Mouse (Mus musculus): ENCODE measurements around the gene Arid5b.

The Arid5b gene

DNA sequence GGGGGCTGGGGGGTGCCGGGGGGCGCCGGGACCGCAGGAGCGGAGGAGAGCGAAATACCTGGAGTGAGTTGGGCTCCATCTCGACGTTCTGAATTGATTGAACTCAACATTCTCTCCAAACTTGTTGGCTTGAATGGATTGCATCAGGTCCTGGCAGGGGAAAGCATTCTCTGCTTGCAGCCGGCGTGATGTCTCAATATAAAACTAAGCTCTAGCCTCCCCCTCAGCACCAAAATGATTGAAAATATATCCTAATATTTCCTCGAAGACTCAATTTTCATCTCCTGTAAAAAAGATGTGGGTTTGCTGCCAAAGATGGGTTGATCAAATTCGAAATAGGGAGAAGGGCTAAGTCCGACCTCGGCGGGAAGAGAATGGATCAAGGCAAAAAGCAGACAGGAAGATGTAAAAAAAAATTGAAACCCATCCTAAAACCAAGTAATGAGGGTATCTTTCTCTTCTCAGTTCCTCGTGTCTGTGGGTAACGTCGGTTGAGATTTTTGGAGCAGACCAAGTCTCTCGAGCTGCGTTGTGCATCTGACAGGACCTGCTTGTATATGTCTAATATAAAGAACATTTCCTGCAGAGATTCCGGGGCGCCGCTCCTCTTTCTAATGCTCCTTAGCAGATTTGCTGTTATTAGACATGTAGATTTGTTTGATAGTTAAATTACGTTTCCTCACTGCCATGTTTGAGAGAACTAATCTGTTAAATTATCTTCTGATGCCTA is at the start of gene Arid5b:
Arid5b (minus strand) TSS at position 109 of the 730 bp plus-strand sequence.
- no peak for DNase-seq (ENCODE audit: low read depth, low spot score)

DNA sequence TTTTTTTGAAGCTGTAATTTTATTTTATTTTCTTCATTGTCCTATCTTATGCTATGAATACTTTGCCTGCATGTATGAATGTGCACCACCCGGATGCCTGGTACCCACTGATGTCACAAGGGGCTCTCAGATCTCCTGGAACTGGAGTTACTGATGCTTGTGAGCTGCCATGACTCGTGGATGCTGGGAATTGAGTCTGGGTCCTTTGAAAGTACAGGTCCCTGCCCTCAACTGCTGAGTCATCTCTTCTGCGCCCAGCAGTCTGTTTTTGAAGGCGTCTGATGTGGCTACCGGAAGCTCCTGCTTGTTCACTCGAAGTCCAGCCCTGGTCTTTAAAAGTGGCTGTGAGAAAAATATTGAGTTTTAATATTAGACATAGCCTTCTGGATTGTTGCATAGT is 46.8 kb upstream of the Arid5b start:
- no peak for DNase-seq (ENCODE audit: low read depth, low spot score)

DNA sequence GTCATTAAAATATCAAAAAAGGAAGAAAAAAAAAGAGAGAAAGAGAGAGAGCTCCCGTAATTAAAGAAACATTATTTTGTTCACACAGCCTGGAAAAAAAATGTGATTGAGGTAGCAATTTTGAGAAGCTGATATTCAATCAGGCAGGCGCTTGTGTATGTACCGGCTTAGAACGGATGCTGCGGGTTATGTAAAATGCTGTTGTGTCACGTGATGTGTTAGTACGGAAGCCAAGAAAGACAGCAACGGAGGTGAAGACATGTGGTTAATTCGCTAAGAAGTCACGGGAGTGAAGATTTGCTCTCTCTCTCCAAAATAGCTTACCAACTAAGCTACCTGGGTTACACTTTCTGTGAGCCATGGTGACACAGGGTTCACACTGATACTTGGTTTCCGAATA is 45.5 kb upstream of the Arid5b start:
- no peak for DNase-seq (ENCODE audit: low read depth, low spot score)

DNA sequence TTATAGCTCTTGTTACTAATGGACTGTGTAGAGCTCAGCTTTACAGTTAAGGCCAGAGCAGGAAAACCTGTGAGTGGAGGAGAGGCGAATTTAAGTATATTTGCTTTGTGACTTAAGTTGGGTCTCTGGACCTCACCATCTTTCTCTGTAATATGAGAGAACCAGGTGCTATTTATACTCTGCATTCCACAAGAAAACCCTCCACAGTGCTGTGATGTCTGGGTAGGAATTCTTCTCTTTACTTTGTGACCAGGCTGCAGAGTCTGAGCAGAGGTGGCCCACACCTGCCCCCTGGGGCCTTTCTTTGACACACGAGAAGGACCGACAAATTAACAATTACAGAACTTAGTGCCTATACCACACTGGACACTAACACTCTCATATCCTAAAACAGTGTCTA is 44.6 kb upstream of the Arid5b start:
- no peak for DNase-seq (ENCODE audit: low read depth, low spot score)

DNA sequence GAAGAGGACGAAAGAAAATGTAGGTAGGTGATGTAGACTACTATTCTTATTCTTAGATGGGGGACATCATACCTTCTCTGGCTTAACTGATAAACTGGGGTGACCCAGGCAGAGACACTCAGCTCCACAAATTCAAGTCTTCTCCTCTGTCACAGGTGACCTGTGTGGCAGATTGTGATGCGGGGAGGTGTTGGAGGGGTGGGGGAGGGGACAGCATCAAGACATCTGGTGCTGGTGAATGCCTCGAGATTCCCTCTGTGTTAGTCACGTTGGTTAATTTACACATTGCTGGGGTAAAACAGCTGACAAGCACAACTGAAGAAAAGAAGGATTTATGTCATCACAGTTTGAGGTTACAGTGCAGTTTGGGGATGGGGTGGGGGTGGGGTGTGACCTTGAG is 42.4 kb upstream of the Arid5b start:
- no peak for DNase-seq (ENCODE audit: low read depth, low spot score)

DNA sequence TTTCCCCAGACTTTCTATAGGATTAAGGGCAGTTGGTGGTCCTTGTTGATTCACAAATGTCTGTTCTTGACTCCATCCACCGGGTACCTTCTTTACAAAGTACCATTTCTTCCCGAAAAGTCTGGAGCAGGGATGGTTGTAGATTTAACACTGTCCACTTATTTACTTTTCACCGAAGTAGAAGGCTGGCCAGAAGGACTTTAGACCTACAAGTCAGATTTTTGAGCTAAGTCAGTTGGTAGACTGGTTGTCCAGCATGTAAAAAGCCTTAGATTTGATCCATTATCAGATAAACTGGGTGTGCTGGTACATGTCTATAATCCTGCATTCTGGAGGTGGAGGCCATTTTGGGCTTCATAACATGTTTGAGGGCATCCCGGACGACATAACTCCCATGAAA is 42.0 kb upstream of the Arid5b start:
- no peak for DNase-seq (ENCODE audit: low read depth, low spot score)

DNA sequence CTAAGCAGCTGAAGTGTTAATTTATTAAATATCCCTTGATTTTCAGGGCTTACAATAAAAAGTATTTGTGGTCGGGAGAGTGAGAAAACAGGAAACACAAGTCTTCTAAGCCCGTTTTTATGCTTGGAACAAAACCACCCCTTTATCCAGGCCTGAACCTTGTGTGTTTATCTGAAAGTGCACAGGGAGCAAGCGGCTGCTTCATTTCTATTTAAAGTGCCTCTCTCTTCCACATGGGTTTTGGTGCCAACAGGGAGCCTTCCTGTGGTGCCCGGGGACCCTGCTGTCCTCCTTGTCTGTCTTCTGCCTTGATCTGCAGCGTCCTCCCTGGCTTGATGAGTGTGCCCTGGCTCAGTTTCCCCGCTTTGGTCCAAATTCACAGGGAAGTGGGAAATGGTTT is 40.9 kb upstream of the Arid5b start:
- DNase-seq (ENCODE audit: low read depth, low spot score): no peak

DNA sequence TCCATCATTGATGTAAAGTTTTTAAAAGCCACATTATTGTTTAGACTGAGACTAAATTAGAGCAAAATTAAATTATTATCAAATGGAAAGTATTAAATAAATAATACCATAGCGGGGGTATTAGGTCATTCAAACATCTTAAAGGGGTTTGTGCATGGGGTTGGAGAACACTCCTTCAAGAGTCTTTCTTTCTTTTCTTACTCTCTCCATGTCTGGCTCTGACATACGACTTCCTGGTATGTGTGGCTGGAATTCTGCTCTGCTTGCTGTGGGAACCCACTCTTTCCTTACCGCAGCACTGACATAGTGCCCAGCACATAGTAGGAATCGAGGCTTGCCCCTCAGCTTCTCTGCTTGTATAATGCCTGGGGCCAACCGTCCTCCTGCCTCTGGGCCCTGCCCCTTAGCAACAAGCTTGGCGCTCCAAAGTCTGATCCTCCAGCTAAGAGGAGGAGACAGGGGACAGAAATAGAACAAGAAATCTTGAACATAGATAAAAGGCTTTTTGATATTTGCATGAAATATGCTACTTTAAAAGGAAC is 40.0 kb upstream of the Arid5b start:
- no peak for DNase-seq (ENCODE audit: low read depth, low spot score)

DNA sequence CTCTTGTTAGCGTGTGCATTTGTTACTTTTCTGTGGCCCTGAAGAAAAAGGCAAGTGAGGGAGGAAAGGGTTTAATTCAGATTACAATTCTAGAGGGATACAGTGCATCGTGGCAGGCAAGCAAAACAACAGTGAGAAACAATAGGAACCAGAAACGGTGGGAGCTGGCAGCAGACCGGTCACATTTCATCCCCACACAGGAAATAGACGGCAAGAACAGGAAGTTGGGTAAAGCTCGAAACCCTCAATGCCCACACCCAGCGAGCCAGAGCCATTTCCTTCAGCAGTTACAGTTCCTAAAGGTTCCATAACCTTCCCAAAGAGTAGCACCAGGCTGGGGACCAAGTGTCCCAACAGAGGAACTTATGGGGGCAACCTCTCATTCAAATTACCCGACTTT is 34.2 kb upstream of the Arid5b start:
- no peak for DNase-seq (ENCODE audit: low read depth, low spot score)

DNA sequence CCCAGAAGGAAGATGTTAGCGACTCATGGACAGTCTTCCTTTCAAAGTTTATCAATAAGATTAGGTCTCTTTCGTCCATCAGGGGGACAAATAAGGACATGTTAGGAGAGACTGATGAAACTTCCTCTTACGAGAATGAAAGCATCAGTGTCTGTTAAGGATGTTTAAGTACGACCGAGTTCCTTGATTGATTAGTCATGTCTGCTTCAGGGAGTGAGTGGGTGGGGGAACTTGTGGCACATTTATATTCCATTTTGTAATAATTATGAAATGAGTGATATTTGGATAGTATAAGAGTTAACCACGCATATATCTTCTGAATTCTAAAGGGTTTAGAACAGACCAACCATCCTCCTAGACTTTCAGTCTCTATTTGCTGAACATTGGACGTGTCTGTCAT is 22.5 kb upstream of the Arid5b start:
- no peak for DNase-seq (ENCODE audit: low read depth, low spot score)

- DNase-seq (ENCODE audit: low read depth, low spot score): no peak
Observed at GRCm38 (mm10) chr10:68289465-68289864, 10.9 kb upstream of the Arid5b start.

- DNase-seq (ENCODE audit: low read depth, low spot score): no peak
Observed at GRCm38 (mm10) chr10:68282466-68283391, 4.2 kb upstream of the Arid5b start.

GRCm38 (mm10) chr10:68281775-68282106 is 3.2 kb upstream of the Arid5b start:
- DNase-seq (ENCODE audit: low read depth, low spot score): no peak

- DNase-seq (ENCODE audit: low read depth, low spot score): no peak
Observed at GRCm38 (mm10) chr10:68281076-68281774, 2.7 kb upstream of the Arid5b start.

GRCm38 (mm10) chr10:68279516-68280501 is 1.3 kb upstream of the Arid5b start:
- DNase-seq (ENCODE audit: low read depth, low spot score): no peak

DNA sequence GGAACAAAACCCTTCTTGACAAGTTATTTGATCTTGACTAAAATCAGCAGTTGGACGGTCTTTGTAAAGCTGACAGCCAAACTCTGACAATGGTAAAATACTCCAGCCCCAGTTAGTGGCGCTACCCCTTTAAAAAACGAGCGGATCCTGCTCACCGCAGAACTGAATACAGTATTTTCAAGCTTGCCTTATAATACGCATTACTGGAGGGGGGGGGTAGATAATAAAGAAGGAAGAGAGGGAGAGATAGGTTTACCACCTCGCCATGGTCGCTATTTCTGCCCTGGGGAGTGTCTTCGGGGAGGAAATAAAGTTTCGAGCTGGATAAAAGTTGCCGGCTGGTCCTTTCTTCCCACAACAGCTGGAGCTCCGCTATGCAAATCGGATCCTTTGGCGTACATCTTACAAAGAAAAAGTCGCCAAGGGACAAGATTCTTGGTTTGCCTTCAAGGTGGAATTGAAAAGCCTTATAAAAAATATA is 829 bp downstream of the Arid5b start:
- no peak for DNase-seq (ENCODE audit: low read depth, low spot score)

- no peak for DNase-seq (ENCODE audit: low read depth, low spot score)
Observed at GRCm38 (mm10) chr10:68276976-68277441, 1.5 kb downstream of the Arid5b start.

GRCm38 (mm10) chr10:68276350-68276975 is 2.1 kb downstream of the Arid5b start:
- no peak for DNase-seq (ENCODE audit: low read depth, low spot score)

GRCm38 (mm10) chr10:68274900-68275760 is 3.4 kb downstream of the Arid5b start:
- DNase-seq (ENCODE audit: low read depth, low spot score): no peak

Measured in retina, adult 2 months (tissue).